Mouse (Mus musculus) limb, embryonic 14.5 days (tissue): ENCODE measurements around the gene Epb41. TPM values are rescaled to one million over a fixed set of nuclear protein-coding genes. Genes with fewer than 3 reads are reported as not detected.

Source experiments
- ATAC-seq: fragments of 200-750 bp; cut with Nextera tagmentation; 2 replicates; pipeline ENCODE4 v1.8.0; 2017; ENCODE audit warnings: low read depth, moderate number of reproducible peaks, moderate TSS enrichment; ENCODE audit not compliant: low FRiP score
- DNase-seq: peaks from one replicate; pipeline ENCODE4 v3.0.0-alpha.2; 2015; ENCODE audit warnings: low spot score
- H3K27ac ChIP-seq: fragments of 300-500 bp; sonication (generic); replicated peaks from 2 replicates; pipeline ENCODE4 v1.5.1; 2014; ENCODE audit warnings: low read depth, mild to moderate bottlenecking, low read length, moderate library complexity, mixed read lengths
- H3K27me3 ChIP-seq: fragments of 300-500 bp; sonication (generic); 2 replicates; pipeline ENCODE4 v1.6.1; 2014; ENCODE audit warnings: low read length, mixed read lengths; ENCODE audit not compliant: control insufficient read depth, insufficient read depth
- H3K36me3 ChIP-seq: fragments of 300-500 bp; sonication (generic); 2 replicates; pipeline ENCODE4 v1.6.1; 2014; ENCODE audit warnings: mild to moderate bottlenecking, low read length, moderate library complexity, mixed read lengths; ENCODE audit not compliant: control insufficient read depth, insufficient read depth
- H3K4me1 ChIP-seq: fragments of 300-500 bp; sonication (generic); 2 replicates; pipeline ENCODE4 v1.6.1; 2014; ENCODE audit warnings: antibody characterized with exemption, low read length, mixed read lengths; ENCODE audit not compliant: control insufficient read depth, insufficient read depth
- H3K4me2 ChIP-seq: fragments of 300-500 bp; sonication (generic); replicated peaks from 2 replicates; pipeline ENCODE4 v1.6.1; 2014; ENCODE audit warnings: low read depth, mild to moderate bottlenecking, low read length, moderate library complexity; ENCODE audit not compliant: severe bottlenecking
- H3K4me3 ChIP-seq: fragments of 300-500 bp; sonication (generic); replicated peaks from 2 replicates; pipeline ENCODE4 v1.5.1; 2014; ENCODE audit warnings: low read length
- H3K9ac ChIP-seq: fragments of 300-500 bp; sonication (generic); 2 replicates; pipeline ENCODE4 v1.6.1; 2014; ENCODE audit warnings: mild to moderate bottlenecking, low read depth, low read length, moderate library complexity; ENCODE audit not compliant: severe bottlenecking
- H3K9me3 ChIP-seq: fragments of 300-500 bp; sonication (generic); 2 replicates; pipeline ENCODE4 v1.6.1; 2016; ENCODE audit warnings: low read length; ENCODE audit not compliant: control insufficient read depth
- POLR2A ChIP-seq: fragments of 200-500 bp; IDR thresholded peaks from 2 replicates; pipeline ENCODE4 v1.8.0; 2012; ENCODE audit warnings: inconsistent platforms, mild to moderate bottlenecking, moderate library complexity, borderline replicate concordance; ENCODE audit not compliant: insufficient read depth, insufficient read length; ENCODE audit errors: extremely low read depth
- WGBS: fragments of 180-500 bp; shearing (Covaris S2); extraction: QIAGEN DNeasy Blood & Tissue Kit; methylation state at CpG from one replicate; pipeline ENCODE4 v1.1.7; 2014; 5-methylcytosine and 5-hydroxymethylcytosine counted together
- polyA plus RNA-seq, 2 experiments: library from polyadenylated mRNA; depleted of rRNA in 1 of 2; stranded (reverse) in 1 of 2; unstranded in 1 of 2; fragments of >200 nt; fragmentation: Nextera tagmentation in 1 of 2; extraction: Ambion mirVana in 1 of 2; gene quantifications; 2 replicates each; pipeline versions ENCODE4 v1.2.1 to v1.2.3; 2012 to 2014

The Epb41 gene
- polyA plus RNA-seq, 2 experiments: 60.6 to 76.4 TPM

- Histone ChIP-seq H3K4me1 (peaks cover 14% of the 10 kb centered on the region), H3K27ac (no peak overlapping the region), H3K4me2 (no peak overlapping the region), H3K36me3 (peaks cover 34% of the 10 kb centered on the region), H3K27me3 (no peaks in the 10 kb centered on the region), H3K4me3 (no peak overlapping the region), H3K9ac (no peak overlapping the region), H3K9me3 (no peaks in the 10 kb centered on the region)
- WGBS: 69% methylated on average over 6 of the region's 6 CpGs
- TF ChIP-seq POLR2A: no peak
- ATAC-seq (no peak), DNase-seq (no peak)
These were observed 168.7 kb downstream of the Epb41 start for GRCm38 (mm10) chr4:131906423-131906822.

DNA sequence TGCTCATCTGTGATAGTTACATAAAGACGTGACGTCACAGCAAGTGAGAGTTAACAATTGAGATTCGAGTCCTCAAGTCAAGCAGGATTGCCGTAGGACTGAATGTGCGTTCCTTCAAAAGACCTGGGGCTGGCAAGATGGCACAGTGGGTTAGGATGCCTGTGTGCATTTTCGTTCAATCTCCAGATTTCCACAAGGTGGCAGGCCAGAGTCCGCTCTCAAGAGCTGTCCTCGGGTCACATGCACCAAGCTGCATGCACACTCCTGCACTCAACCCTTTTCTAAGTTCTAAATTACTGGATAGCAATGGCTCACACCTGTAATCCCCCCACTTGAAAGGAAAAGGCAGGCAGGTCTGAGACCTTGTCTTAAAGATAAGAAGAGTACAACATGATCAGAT is 170.6 kb downstream of the Epb41 start:
- peaks cover 53% of the 10 kb centered on the region for H3K36me3 ChIP-seq
- H3K4me1 ChIP-seq: no peaks in the 10 kb centered on the region
- no peak for TF ChIP-seq POLR2A
- H3K27me3 ChIP-seq: no peaks in the 10 kb centered on the region
- DNase-seq (no peak), ATAC-seq (no peak)
- H3K4me3 ChIP-seq: no peak overlapping the region
- H3K9me3 ChIP-seq: no peaks in the 10 kb centered on the region
- WGBS: 67% methylated on average over 8 of the region's 8 CpGs
- no peak overlapping the region for H3K27ac ChIP-seq
- no peak overlapping the region for H3K9ac ChIP-seq
- no peak overlapping the region for H3K4me2 ChIP-seq

DNA sequence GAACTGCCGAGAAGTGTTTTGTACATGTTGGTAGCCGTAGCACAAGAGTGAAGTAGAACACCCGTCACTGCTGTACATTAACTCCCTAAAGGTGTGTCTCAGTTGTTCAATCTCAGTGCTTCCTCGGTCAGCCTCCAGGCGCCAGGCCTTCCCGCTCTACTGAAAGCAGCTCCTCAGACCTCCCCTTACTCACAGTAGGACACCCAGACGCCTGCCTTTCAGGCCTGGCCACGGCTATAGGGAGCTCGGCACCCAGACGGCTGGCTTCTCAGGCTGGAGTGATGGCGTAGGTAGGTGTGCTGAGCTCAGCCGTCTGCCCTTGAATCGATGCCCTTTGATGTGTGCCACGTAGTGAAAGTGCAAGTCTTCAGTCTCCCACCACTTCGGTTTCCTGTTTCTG is 174.0 kb downstream of the Epb41 start:
- Histone ChIP-seq H3K9me3 (no peaks in the 10 kb centered on the region), H3K4me1 (no peaks in the 10 kb centered on the region), H3K27ac (no peak overlapping the region), H3K4me2 (no peak overlapping the region), H3K4me3 (no peak overlapping the region), H3K36me3 (peaks cover 78% of the 10 kb centered on the region), H3K9ac (no peak overlapping the region), H3K27me3 (no peaks in the 10 kb centered on the region)
- DNase-seq (no peak), ATAC-seq (no peak)
- 86% methylated on average over 15 of the region's 15 CpGs for WGBS
- no peak for TF ChIP-seq POLR2A

GRCm38 (mm10) chr4:131899180-131899554 is 176.0 kb downstream of the Epb41 start:
- Histone ChIP-seq H3K9me3 (no peaks in the 10 kb centered on the region), H3K4me1 (no peaks in the 10 kb centered on the region), H3K36me3 (peaks cover 75% of the 10 kb centered on the region), H3K9ac (no peak overlapping the region), H3K27ac (no peak overlapping the region), H3K4me2 (no peak overlapping the region), H3K4me3 (no peak overlapping the region), H3K27me3 (no peaks in the 10 kb centered on the region)
- DNase-seq: no peak
- WGBS: 70% methylated on average over 6 of the region's 6 CpGs
- TF ChIP-seq POLR2A: no peak
- no peak for ATAC-seq

GRCm38 (mm10) chr4:131898503-131899179 is 176.5 kb downstream of the Epb41 start:
- Histone ChIP-seq H3K27ac (no peak overlapping the region), H3K4me3 (no peak overlapping the region), H3K36me3 (peaks cover 75% of the 10 kb centered on the region), H3K4me2 (no peak overlapping the region), H3K9me3 (no peaks in the 10 kb centered on the region), H3K4me1 (no peaks in the 10 kb centered on the region), H3K9ac (no peak overlapping the region), H3K27me3 (no peaks in the 10 kb centered on the region)
- DNase-seq (no peak), ATAC-seq (no peak)
- 85% methylated on average over 12 of the region's 12 CpGs for WGBS
- TF ChIP-seq POLR2A: no peak
